Mouse (Mus musculus) CD4-positive, CD25-positive, alpha-beta regulatory T cell, adult 4 months (primary cell): ENCODE measurements around the gene Rubcn. TPM values are rescaled to one million over a fixed set of nuclear protein-coding genes. Genes with fewer than 3 reads are reported as not detected.

Experiments
- ATAC-seq: one replicate; pipeline ENCODE4 v1.8.0; 2017
- polyA plus RNA-seq, 2 experiments: library from polyadenylated mRNA; unstranded; fragments of 100-300 nt; shearing (Covaris generic); gene quantifications; one replicate each; pipeline ENCODE4 v1.2.1; 2017

Gene Rubcn
- polyA plus RNA-seq, 2 experiments from 2014 or later: 13.3 to 19.6 TPM

DNA sequence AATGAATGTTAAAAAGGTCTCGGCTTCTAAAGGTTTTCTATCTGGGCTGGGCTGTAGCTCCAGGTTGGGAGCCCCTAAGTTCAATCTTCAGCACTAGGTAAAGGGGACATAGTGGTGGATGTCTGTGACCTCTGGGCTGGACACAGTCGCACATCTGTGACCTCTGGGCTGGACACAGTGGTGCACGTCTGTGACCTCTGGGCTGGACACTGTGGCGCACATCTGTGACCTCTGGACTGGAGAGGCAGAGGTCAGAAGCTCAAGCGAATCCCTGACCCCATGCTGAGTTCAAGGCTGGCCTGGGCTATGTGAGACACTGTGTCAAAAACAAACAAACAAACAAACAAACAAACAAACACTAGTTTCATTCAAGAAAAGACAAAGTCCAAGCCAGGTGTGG lies 7.3 kb downstream of the Rubcn start:
- no peak for ATAC-seq

DNA sequence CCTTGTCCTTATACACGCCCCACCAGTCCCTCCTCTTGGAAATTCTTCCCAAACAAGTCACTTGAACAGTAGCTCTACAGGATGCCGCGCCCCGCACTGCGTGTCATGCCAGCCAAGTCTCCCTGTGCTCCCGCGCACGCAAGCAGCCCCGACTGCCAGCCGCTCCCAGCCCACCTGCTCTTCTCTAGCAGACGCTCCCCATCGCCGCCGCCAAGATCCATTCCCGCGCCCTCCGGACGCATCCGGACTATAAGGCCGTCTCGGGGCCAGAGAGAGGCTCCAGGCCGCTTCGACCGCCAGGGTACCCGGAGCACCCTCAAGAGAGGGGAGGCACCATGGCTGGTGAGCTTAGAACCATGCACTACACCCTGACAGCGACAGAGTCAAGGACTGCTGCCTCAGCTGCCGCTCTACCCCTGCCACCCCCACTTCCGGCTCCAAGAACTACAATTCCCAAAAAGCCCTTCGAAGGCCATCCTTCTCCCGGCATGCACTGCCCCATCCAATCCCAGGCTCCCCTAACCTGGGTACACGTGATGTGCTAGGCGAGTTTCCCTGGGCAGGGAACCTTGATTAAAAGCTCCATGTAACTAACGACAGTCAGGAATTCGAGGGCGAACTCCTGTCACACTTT lies 9.5 kb downstream of the Rubcn start:
- peak; percentile 99 for ATAC-seq

DNA sequence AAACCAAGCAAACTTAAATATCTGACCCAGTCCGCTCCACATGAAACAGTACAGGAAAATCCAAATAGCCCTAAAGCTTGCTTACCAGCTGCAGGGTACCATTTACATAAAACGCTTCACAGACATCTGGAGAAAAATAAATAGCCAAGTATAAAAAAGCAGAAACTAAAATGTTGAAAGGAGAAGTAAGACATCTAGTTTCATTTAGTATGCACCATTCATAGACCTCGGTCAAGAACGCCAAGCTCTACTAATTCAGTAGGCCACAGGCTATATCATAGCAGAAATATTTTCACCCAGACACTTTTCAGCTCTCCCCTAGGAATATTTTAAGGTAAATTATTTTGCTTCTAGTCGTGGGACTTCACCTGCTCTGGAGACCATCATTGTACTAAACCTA lies 10.9 kb downstream of the Rubcn start:
- no peak for ATAC-seq

DNA sequence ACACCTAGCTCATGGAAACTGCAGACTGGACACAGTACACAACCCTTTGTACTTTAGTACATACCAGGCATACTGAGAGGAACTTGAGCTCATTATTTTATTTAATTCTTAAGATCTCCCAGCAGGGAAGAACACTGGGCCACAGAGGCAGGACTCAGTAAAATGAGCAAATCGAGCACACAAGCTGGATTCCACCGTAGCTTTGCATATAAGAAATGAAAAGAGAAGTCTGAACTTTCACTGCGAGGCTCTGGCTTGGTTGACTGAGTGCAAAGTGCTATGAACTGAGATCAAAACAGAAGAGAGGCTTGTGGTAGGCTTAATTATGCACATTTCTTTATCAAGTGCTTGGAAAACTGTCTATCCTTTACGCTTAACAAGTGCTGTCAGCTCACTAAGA lies 12.2 kb downstream of the Rubcn start:
- ATAC-seq: no peak

GRCm38 (mm10) chr16:32861813-32862385 lies 15.7 kb downstream of the Rubcn start:
- no peak for ATAC-seq

DNA sequence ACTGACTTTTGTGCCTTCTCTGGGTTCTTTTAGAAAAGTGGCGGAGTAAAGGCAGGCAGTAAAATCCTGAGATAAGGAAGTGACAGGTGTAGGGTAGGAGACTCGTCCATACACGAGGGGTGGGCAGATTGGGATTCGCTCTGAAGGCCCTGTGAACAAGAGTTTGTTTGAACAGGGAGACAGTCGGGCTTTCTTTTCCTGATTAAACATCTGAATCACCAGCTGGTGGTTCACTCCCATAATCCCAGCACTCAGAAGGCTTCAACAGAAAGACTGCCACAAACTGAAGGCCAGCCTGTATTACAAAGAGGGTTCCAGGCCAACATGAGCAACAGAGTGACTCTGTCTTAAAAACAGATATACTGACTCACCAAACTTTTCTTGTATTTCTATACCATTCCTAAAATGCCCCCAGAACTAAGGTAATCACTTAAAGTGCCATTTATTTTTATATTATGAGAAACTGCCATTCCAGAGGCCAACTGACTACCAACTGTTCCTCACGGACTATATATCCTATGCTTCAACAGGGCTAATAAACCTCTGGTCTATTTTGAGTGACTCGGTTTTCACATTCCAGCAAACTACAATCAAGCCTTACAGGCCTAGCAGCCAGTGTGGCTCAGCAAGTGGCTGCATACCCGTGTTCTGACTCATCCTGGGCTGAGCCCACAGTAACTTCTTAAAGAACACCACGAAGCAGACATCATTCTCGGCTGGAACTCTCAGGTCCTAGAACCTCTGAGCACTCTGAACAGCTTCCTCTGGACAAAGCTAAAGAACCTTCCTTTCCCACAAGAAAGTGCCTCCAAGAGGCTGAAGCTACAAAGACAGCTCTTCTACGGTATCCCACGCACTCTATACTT lies 18.6 kb downstream of the Rubcn start:
- no peak for ATAC-seq

DNA sequence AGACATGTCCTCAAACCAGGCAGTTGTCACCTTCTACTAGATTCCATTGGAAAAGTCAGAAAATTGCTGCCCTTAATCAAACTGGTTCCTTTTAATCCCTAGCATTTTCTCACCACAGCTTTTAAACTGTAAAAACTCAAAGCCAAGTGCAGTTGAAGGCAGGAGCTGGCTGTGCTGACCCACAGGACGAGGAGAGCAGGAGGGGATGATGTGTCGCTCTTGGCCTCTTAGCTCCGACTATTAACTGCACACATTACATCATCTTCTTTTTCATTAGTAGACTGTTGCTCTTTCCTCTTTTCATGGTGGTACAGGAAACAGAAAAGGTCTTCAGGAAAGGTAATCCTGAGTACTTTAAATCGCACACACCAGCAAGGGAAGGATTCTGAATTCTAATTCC lies 19.2 kb downstream of the Rubcn start:
- ATAC-seq: no peak

DNA sequence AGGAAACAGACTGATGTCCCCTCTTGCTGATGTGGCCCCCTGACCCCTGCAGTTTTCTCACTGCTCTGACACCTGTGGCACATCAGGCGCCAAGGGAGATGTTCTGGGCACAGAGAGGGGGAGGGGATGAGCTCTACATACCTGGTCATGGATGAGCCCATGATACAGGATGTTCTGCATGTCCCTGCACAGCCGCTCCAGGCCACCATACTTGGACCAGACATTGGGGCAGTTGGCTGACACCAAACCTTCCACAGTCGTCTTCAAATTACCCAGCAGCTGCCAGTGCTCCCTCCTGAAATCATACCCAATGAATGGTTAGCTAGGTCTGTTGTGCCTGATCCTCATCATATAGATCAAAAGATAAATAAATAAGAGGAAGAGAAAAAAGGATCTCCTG lies 20.8 kb downstream of the Rubcn start:
- ATAC-seq: no peak

GRCm38 (mm10) chr16:32854050-32854571 lies 23.5 kb downstream of the Rubcn start:
- ATAC-seq: no peak

DNA sequence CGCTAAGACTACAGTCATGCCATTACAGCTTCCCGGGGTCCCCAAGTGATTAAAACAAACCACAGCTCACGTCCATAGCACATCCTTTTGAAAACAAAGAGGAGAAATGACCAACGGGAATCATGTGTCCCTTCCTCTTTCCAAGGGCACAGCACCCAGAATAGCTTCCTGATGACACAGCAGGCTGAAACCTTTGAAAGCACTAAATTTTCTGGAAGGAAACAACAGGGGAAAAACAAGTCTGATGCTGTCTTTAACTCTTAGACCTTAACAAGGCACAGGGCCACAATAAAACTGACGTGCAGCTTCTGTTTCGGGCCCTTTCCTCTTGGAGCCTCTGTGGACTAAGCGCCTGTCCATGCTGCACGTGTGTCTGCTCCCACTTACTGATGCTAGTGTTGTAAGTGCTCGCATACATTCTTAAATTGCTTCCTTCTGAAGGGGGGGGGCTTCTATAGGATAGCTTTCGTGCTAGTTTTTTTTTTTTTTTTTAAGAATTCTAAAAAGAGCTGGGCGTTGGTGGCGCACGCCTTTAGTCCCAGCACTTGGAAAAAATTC lies 24.0 kb downstream of the Rubcn start:
- ATAC-seq: no peak

GRCm38 (mm10) chr16:32849042-32849830 lies 28.3 kb downstream of the Rubcn start:
- no peak for ATAC-seq

DNA sequence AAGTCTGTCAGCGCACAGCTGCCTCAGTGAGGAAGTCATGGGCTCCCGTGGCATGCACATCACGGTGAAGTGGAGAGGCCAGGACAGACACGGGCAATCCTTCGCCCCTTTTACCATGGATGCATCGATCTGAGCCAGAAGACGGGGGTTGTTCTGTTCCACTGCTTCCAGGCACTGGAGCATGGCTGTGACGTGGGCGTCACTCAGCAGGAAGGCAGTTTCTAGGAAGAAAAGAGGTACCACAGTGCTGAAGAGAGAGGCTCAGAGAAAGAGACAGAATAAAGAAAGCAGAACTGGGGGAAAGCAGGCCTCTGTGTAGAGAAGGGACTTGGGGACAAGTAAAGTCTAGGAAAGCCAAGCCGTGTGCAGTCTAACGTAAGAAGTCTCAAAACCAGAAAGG lies 30.5 kb downstream of the Rubcn start:
- no peak for ATAC-seq

DNA sequence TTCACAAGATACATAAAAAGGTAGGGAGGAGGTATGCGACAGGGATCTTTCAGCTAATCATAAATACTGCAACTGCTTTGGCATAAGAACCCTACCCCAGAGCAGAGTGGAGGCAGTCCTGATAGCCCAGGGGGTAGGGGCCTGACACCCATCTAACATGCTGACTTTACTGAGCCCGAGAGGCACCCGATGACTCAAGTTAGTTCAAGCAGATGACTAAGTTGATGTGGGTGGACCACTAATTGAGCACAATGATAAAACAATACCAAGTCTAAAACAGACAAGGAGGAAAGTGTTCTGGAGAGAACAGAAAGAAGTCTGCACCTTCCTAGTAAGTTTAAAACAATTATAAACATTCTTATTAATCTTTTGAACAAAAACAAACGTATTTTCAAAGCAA lies 46.1 kb downstream of the Rubcn start:
- no peak for ATAC-seq

- ATAC-seq: no peak
Observed at GRCm38 (mm10) chr16:32829104-32829503, 48.5 kb downstream of the Rubcn start.

DNA sequence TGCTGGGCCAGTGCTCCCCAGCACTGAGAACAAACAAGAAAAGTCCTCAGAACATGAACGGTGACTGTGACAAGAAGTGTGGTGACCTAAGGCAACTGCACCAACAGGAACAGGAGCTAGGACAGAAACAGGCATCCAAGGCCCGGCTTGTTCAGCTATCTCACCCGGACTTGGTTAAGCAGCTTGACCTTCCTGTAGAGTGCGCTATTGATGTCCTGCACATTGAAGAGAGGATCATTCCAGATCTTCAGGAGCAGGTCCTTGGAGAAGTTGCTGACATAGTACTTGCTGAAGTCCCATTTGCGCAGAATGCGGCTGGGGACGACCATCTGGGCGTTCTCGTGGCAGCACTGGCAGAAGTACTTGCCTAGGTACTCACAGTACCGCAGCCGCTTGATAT lies 51.0 kb downstream of the Rubcn start:
- no peak for ATAC-seq

DNA sequence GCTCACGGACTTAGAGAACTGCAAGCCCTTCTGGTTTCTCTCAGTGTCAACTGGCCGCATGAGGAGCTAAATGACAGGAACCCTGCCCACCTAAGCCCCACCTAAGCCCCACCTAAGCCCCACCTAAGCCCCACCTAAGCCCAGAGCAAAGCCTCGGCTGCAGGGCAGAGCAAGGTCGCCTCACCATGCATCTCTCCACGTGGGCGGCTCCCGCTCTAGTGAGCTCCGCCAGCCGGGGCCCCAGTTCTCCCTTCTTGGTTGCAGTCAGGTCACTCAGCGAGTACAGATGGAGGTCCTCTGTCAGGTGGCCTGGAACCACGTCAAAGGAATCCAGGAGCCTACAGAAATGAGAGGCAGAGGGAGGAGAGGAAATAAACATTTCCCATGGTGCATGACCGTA lies 52.2 kb downstream of the Rubcn start:
- ATAC-seq: no peak

DNA sequence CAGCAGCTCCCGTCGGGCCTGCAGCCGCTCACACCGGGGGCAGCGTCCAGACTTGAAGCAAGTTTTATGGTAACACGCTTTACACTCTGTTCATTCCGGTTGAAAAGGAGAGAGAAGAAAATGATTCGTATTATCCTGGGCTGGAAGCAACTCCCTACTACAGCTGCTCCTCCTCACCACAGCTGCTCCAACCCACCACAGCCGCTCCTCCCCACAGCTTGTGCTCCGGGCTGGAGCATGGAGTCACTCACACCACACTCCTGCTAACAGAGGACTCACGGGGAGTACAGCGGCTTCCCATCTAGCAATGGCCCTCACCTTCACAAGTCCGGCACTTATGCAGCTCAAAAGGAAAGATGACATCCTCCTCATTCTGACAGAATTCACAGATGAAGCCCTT lies 53.5 kb downstream of the Rubcn start:
- ATAC-seq: no peak

DNA sequence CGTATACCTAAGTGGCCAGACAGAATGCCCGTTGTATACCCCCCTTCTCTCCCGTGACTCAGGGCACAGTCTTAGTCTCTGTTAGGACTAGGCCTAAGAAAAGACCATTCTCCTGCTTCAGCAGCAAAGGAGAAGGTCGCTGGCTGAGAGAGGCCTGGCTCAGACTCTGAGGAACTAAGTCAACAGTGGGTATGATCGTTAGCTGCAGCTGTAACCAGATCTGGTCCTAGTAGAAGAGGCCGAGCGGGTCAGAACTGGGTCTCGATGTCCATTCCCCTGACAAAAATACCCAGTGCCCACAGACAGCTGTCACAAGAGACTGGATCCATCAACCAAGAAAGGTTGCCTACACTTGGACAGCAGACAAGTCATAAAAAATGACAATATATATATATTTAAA lies 54.1 kb downstream of the Rubcn start:
- no peak for ATAC-seq

DNA sequence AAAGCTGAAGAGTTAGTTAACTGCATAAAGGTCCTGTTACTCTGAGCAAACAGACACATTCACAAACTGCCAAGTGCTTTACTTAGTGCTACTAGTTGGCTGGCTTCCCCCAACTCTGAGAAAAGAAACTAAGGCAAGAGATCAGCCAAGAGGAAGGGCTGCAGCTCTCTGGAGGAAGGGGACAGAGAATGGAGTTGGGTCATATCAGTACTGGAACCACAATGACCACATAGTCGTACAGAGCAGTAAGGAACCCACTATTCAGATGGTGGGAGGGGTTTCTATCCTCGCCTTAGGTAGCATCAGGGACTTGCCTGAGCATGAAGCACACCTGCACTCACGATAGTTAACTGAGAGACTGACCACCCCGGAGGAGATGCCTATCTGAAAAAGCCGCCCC lies 54.7 kb downstream of the Rubcn start:
- no peak for ATAC-seq

DNA sequence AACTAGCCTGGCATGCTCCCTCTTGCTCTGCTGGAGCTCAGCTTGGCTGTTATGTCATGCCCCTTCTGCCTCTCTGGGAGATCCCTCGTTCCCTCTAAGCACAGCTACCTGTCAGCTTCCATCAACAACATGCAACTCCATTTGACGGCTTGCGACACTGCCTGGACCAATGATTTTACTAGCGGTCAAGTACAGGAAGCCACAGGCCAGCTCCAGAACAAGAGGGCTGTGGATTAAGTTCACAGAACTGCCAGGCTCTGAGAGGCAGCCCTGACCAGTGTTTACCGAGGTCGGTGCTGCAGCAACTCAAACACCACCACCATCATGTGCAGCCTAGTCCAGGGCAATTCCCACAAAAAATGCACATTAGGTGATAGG lies 55.1 kb downstream of the Rubcn start:
- ATAC-seq: no peak

GRCm38 (mm10) chr16:32821772-32822449 lies 55.7 kb downstream of the Rubcn start:
- no peak for ATAC-seq

DNA sequence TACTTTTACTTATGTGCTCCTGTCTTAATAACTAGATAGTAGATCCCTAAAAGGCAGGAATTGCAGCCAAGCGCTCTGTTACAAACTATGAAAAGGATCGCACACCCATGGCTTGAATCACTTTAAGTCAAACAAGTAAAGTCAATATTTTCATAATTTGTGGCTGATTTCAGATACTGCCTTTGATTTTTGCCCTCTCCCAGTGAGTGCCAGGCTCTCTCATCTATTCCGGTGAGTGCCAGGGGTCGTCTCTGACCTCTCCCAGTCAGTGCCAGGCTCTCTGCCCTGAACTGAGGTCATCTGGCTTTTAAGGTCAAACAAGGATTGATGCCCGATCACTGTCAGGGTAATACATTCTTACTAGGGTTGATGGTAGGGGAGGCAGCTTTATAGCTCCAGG lies 59.1 kb downstream of the Rubcn start:
- ATAC-seq: no peak
